Mouse (Mus musculus): ENCODE data around the gene Alx3.

Alx3 gene

DNA sequence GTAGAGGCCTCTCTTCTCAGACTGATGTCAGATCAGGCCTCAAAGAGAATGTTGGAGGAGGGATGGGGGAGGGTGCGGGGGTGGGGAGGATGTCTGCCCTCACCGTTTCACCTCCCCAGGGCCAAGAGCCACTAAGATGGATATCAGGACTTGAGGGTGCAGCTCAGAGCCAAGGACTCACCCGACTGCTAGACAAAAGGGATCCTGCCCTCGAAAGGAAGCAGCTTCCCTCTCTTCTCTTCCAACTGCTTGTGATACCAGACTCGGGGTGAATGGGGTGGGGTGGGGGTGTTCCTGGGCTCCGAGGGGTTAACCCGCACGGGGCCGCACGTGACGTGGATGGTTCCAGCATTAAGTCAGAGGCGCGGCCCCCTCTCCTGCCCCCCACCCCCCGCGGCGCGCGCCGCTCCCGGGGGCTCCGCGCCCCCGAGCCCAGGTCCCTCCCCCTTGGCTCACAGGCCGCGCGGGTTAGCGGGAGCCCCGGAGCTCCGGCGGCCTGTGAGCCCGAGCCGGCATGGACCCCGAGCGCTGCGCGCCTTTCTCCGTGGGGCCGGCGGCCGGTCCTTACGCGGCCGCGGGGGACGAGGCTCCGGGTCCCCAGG is at the start of gene Alx3:
TSS of gene Alx3 (plus strand) at position 370 of the 602 bp plus-strand sequence.
- DNase-seq (ENCODE audit: low spot score in 2 of 2), result no peak

DNA sequence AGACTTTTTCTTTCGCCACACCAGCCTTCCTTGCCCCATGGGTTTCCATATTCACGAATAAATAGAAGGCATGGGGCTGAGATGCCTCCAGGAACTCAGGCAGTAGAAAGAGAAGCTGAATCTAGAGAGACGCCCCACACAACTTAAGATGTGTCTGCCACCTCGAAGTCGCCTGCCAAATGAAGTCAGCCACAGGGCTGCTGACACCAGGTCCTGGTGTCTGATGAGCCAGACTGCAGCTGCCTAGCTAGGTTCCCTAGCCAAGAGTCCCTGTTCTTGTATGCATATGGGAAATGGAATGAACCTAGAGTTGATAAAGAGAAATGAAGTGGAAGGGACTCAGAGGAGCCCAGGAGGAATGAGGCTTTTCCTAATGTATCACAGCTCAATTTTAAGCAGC is 49.6 kb upstream of the Alx3 start:
- no peak for DNase-seq (ENCODE audit: low spot score in 2 of 2)

DNA sequence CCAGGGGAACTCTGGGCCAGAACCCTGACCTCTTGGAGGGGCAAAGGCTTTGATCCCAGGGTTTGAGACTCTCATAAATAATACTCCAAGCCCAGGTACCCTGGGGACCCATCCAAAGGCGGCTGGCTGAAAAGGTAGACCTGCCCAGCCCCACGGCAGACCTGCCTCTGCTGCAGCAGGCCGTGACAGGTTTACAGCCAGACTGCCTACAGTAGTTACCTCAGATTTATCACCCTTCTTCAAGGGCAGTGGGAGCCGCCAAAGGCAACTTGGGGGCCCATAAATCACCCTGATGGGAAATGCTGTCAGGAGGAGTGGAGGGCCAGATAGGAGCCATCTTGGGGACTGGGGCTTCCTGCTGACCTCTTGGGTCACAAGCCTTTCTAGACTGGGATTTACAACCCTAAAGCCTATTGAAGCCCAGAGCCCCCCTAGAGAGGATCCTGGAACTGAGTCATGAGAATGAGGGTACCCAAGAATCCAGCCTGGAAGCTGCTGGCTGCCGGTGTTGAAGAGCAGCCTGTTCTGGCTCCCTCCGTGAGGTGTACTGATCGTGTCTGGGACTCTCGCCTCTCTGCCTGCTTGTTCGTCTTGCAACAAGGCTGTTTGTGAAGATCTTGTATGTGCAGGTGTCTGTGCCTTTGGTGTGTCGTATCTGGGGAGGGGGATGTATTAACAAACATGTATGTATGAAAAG is 49.0 kb upstream of the Alx3 start:
- no peak for DNase-seq (ENCODE audit: low spot score in 2 of 2)

DNA sequence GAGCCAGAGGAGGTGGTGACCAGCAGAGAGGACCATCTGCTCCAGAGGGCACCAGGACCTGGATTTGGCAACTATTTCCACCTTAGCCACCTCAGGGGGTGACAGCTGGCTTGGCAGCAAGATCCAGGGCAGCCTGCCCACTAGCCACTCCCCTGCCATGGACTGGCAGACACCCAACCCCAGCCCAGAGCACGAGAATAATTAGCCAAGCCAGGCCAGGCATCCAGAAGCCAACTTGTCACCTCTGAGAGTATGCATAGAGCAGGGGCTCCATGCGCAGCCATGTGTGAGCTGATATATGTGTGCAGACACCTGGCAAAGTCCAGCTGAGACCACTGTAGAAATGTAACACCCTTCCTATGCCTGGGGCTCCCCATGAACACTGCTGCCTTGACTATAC is 47.9 kb upstream of the Alx3 start:
- DNase-seq (ENCODE audit: low spot score in 2 of 2), result no peak

DNA sequence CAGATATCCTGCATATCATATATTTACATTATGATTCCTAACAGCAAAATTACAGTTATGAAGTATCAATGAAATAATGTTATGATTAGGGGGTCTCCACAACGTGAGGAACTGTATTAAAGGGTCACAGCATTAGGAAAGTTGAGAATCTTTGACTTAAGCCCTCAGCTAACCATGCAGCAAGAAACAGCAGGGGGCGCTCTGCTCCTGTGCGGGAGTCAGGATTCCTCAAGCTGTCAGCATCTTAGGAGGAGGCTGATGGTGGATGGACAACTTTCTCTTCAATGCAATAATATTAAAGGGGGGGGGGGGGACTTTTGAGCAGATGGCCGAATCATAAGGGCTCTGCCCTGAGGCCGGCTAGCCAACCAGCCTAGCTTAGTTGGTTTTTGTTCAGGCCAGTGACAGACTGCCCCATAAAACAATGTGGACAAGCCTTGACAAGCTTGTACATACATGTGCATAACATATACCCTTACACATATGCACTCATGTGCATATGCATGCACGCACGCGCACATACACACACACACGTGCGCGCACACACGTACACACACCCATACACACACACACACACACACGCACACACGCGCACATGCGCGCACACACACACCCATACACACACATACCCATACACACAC is 44.3 kb upstream of the Alx3 start:
- peak in 1 of 2 experiments; percentile 85 for DNase-seq (ENCODE audit: low spot score in 2 of 2)

DNA sequence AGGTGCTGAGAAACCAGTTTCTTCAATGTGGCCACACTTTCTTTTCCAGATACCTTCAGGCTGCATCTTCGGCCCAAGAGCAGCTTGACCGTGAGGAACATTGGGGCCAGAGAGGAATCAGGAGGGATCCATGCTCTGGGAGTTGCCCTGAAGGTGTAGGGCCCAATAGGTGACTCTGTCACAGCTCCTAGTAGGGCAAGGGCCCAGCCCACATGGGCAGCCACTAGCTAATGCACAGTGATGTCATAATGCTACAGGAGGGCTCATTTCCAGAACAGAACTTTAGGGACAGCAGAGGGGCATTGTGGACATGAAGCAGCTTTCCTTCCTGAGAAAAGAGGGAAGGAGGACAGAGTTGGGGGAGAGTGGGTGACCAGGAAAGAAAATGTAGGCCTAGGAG is 40.0 kb upstream of the Alx3 start, which contains the start of gene Ubl4b:
TSS of gene Ubl4b (minus strand) at position 232 of the 400 bp plus-strand sequence.
- DNase-seq (ENCODE audit: low spot score in 2 of 2), result no peak

DNA sequence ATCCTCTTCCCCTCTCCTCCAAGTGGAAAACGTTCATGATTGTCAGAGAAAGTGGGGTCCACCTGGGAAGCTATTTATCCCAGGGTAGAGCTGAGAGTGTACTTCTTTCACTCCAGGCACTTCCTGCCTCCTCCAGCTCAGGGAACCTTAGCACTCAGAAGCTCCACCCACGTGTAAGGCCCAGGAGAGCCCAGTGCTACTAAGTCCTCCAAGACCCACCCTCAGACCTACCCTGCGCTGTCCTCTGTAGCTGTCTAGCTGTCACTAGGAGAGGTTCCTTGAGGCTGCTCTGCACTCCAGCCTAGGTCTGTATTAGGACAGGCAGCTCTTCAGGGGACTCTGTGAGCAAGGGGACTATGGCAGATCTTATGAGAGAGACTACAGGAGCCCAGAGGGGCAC is 36.1 kb upstream of the Alx3 start:
- no peak for DNase-seq (ENCODE audit: low spot score in 2 of 2)

DNA sequence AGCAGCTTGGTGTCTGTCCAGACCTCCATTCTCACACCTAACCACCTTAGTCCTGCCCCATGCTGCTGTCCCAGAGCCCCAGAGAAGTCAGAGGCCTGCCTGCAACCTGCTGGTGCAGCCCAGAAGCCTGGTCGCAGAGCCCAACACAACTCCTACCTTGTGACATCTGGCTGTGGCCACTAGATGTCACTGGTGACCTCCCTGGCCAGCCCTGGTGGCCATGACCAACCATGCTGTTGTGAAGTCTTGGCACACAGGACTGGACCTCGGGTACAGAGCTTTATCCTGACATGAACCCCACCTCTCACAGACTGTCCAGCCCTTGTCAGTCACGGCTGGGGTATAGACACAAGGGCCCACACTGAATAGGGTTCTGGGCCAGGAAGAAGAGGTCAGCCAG is 35.6 kb upstream of the Alx3 start:
- peak; percentile 73 to 74 for DNase-seq (ENCODE audit: low spot score in 2 of 2)

DNA sequence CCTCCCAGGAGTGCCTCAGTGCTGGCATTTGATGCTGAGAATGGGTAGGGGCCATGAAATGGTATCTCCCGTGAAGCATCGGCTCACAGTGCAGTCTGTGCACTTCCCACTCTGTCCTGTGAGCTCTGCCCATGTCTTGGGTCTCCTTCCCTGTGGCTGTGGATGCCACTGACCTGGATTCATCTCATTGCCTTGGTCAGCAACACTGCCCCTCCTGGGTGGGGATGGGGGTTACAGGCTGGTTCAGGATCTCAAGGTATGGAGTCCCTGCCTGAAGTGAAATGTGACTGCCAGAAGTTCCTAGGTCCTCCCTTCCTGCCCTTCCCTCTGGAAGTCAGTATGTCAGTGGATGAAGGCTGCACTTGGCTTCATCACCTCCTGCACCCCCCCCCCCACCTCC is 32.7 kb upstream of the Alx3 start:
- no peak for DNase-seq (ENCODE audit: low spot score in 2 of 2)

DNA sequence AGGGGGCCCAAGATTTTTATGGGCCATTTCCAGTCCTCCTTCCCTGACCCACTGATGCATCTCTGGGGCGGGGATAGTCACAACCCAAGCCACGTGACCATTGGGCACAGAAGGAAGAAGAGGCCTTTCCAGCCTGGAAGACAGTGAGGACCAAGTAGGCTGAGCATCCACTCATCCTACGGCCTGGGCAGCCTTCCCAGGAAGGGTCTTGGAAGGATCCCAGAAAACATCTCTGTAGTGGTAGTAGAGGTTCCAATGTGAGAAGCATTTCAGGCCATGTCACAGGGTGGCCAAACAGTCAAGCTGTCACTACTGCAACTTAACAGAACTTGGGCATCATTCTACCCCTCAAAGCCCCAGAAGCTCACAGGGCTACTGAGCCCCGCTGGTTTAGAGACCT is 32.2 kb upstream of the Alx3 start:
- DNase-seq (ENCODE audit: low spot score in 2 of 2), result no peak

DNA sequence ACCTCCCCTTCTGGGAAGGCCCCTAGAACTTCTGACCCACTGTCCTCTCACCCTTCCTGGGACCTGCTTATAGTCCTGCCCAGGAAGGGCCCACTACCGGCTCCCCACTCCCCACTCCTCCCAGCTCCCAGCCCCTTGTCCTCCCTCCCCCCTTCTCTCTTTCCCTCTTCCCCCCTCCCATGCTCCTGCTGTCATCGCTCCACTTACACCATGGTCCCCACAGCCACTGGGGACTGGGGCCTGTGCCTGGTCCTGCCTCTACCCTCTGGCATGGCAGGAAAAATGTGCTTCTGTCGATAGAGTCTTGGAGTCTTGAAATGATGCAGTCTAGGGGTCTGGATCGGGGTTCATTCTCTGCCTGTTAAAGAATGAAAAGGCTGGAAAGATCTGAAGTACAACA is 31.0 kb upstream of the Alx3 start:
- DNase-seq (ENCODE audit: low spot score in 2 of 2), result no peak

DNA sequence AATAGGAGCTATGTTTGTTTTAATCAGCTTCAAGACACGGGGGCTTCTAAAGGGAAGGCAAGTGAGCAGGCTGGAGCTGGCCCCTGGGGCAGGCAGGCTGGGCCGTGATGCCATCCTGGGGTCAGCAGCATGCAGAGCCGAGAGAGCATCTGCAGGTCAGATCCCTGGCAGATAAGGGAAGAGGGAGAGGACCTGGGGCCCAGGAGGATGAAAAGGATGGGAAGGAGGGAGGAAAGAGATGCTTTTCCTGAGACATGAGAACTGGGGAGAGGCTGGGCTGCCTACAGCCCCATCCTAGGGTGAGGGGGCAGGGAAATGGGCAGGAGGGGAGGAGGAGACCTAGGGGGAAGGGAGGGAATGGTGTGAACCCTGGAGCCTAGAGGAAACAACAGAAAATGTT is 29.5 kb upstream of the Alx3 start:
- DNase-seq (ENCODE audit: low spot score in 2 of 2), result no peak

DNA sequence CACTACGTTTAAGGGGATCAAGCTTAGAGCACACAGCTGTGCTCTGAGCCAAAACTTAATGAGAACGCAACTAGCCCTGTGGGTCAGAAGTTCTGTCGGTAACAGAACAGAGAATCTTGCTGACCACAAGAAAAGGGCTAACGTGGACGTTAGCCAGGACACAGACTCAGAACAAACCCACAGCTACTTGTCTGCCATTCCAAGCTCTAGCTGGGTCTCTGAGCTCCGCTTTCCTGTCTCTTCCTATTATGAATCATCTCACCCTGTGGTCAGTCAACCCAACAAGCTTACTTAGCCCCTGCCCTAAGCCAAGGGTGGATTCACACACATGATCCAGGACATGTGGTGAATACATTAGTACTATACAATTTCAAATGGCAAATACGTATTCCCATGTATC is 27.1 kb upstream of the Alx3 start:
- DNase-seq (ENCODE audit: low spot score in 2 of 2), result no peak

DNA sequence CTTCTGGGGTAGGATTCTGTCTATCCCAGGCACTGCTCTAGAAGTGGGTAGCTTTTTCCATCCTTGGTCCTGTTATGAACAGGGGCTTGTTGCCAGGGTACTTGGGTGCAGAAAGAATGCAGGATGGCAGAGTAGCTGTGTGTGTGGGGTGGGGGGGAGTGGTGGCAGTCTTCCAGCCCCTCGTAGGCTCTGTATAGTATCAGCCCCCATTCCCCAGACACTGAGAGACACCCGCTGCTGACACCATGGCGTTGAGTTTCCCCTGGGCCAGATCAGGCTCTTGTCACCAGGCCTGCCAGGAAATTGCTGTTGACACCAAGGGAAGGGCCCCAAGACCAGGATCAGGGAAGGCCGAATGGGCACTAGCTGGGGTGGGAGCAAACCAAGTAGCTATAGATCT is 26.1 kb upstream of the Alx3 start:
- no peak for DNase-seq (ENCODE audit: low spot score in 2 of 2)

DNA sequence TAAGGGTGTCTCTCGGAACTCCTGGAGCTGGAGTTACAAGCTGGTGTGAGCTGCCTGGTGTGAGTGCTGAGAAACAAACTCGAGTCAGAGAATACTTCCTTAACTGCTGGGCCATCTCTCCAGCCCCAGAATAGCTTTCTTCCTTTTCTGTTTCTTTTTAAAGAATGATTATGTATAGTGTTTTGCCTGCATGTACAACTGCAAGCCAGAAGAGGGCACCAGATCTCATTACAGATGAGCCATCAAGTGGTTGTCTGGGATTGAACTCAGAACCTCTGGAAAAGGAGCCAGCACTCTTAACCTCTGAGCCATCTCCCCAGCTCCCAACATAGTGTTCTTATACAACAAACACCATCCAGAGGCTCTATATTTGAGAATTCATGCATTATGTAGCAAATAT is 23.6 kb upstream of the Alx3 start:
- no peak for DNase-seq (ENCODE audit: low spot score in 2 of 2)

DNA sequence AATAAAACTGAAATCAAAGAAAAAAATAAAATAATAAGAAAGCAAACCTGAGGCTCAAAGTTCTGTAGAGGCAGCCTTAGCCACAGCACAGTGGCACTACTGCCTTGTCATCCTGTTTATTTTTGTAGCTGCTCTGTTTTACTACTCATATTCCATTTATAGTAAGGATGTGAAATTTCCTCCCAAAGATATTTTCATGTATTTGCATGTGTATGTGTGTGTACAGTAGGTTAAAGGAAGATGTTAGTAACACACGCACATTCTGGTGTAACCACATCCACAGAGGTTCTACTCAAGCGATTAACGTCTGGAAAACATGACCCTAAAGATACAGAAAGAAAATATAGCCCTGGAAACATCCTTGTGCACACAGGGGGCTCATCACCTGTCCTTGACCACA is 18.0 kb upstream of the Alx3 start:
- DNase-seq (ENCODE audit: low spot score in 2 of 2), result no peak

DNA sequence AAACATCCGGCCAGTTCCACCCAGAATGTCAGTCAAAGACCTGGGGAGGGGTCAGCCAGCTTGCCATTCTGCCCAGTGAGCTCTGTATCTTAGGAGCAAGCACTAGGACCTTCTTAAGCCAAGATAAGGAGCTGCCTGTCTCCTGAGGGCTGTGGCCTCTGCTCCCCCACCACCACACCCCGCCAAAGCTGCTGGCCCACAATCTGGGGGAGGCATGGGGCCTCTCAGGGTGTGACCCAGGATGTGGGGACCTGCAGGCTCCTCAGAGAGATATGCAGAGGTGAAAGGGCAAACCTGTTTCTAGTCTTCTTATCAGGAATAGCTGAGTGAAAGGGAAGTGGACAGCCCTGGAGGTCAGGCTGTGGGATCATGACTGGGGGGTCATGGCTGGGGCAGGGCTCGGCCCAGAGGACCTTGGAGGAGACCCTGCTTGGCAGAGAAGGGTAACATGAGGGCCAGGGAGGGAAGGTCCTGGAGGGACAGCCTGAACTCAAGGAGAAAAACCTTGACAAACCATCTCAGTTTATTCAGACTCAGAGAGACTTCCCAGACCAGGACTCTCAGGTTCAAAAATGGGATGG is 16.9 kb upstream of the Alx3 start:
- DNase-seq (ENCODE audit: low spot score in 2 of 2), result no peak

DNA sequence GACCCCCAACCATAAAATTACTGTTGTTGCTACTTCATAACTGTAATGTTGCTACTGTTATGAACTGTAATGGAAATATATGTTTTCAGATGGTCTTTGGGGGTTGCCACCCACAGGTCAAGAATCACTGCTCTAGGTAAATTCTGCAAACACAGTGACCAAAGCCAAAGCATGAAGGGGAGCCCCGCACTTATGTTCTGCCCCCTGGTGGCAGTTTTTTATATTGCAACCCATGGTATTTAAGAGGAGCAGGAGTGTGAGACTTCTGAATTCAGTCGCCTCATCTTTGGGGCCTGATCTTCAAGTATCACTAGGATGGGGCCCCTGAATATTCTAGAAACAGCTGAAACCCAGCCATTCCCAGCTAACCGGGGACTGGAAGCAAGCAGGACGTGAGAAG is 15.4 kb upstream of the Alx3 start:
- peak; percentile 55 to 75 for DNase-seq (ENCODE audit: low spot score in 2 of 2)

DNA sequence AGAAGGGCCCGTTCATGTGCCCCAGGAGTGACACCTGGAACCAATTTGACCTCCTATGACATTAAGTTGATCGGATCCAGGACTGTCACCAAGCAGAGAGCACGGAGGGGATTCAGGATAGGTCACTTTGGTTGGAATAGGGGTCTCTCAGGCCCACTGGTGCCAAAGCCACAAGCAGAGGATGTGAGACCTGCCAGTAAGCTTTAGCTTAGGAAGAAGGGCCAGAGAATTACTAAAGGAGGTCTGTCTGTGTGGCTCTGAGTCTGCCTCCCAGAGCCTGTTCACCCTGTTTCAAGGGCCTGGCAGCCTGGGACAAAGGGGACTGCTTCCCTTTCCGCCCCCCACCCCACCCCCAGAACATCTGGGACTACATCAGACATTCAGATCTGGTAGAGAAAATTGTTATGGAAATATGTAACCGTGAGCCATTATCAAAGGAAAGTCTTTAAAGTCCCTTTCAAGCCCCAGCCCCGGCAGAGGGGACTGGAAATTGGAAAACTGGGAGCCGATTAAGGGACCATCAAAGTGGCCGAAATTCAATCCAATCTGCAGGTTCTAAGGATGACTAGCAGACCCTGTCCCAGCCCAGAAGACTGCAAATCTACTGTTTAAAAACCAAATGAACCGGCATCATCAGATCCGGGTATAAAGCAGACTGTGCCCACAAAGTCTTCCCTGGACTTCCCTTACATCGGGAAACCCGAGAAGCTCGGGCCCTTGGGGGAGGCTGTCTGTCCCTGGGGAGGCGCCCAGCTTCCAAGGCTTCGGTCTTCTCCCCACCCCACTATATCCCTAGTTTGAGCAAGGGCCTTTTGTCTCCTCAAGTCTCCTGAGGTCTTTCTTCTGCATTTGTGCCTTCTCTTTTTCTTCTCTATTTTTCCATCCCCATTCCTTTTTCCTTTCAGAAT is 13.5 kb upstream of the Alx3 start:
- no peak for DNase-seq (ENCODE audit: low spot score in 2 of 2)

DNA sequence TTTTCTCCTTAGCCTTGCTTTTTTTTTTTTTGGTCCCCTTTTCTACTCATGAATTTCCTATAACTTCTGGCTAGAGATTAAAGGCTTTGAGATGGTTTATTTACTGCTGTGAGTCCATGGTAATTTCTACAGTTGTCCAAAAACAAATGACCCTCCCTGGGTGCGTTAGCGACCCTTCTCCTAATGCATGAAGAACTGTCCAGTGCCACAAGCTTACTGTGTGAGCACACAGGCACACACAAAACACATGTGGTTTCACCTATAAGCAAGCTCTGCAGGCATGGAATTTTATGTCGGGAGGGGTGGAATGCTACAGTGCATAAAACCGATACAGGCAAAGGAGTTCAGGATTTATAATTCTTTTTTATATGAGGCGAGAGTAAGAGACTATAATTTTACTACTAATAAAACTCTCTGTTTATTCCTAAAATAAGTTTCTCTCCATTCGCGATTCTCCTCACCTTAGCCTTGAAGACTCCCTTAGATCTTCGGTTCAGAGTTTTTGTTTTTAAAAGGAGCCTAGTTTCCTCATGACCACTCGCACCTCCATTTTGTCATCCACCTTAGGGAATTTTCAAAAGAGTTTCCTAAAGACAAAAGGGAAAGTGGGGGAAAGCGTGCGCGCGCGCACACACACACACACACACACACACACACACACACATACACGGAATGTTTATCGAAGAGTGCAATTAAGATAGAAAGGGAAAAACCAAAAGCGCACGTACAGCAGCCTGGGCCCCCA is 12.5 kb upstream of the Alx3 start:
- DNase-seq (ENCODE audit: low spot score in 2 of 2), result no peak

Measured in right cerebral cortex, postnatal 10 days (tissue).